In the genomic region with DNA sequence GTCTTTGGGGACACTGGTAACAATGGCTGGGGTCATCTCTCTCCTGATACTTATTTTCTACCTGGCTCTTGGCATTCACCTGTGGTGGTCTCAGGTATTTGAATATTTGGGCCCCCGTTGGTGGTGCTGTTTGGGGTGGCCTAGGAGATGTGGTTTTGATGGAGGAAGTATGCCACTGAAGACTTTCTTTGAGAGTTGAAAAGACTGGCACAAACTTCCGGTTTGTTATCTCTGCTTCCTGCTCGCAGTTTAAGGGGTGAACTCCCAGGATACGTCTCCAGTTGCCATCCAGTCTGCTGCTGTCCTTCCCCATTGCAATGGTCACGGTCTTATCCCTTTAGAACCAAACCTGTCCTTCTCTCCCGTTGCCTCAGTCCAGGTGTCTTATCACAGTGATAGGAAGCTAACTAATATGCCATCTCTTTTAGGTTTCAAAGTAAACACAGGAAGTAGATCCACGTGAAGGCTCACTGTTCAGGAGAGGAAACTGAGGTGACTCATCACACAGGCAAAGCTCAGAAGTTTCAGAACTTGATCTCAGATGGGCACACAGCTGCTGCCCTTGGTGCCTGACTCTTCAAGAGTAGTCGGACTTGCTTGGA, we compare ENCODE assay signal across 12 mouse cellular contexts. TPM values are rescaled to one million over a fixed set of nuclear protein-coding genes. Genes with fewer than 3 reads are reported as not detected.
DNase-seq lines count a peak whose midpoint lies in the region; ATAC-seq lines count a peak whose summit lies in the region.
"Had no signal": no experiment of that assay in that cellular context is flagged by ENCODE, and none has a peak within 500 bp of the region (broad histone marks: within the 10 kb centered on the region; RNA-seq: fewer than 3 reads in every experiment).

No protein-coding gene starts in this region.

- DNase-seq in CD4-positive, CD25-positive, alpha-beta regulatory T cell, adult 2 months (ENCODE audit: low read depth, low spot score), result peak; percentile 58
- peak; percentile 83 for DNase-seq in naive thymus-derived CD4-positive, alpha-beta T cell, adult 2 months (ENCODE audit: low read depth)
- peak; percentile 39 to 51 for DNase-seq in thymus, postnatal 36 days
- DNase-seq in adrenal gland, postnatal 14 days, result no peak
- DNase-seq in cerebellum, postnatal 36 days, result no peak
- DNase-seq in spleen, adult 18-20 months, result no peak
- DNase-seq: gastrocnemius, postnatal 36 days; heart, postnatal 10 days had no signal

- peak; percentile 45 for ATAC-seq in granulocyte monocyte progenitor cell, adult 5-6 weeks (replicated peaks; ENCODE audit: poor library complexity, severe bottlenecking)
- ATAC-seq: intestine, embryonic 15.5 days; midbrain, embryonic 13.5 days had no signal

RNA-seq across cellular contexts. Expression of a gene that starts 56.0 kb away (rescaled TPM):
- total RNA-seq in granulocyte monocyte progenitor cell, adult 5-6 weeks (2014; fragmentation: Nextera tagmentation), result not detected in 2 replicates
- not detected in 2 replicates for total RNA-seq in granulocyte monocyte progenitor cell, adult 5-6 weeks (2017)
- total RNA-seq in adrenal gland, postnatal 14 days (2021), result 56.4 and 62.6 TPM in 2 replicates
- total RNA-seq: MEL had no signal

Comparison
In these comparisons a context has a peak if more than half of its experiments do, and no peak if none do; other contexts are left out.
1. DNase-seq: peak in CD4-positive, CD25-positive, alpha-beta regulatory T cell, adult 2 months (single experiment), naive thymus-derived CD4-positive, alpha-beta T cell, adult 2 months (single experiment) and thymus, postnatal 36 days (2 of 2); none in adrenal gland, postnatal 14 days (single experiment), cerebellum, postnatal 36 days (0 of 2) and spleen, adult 18-20 months (0 of 2).
2. RNA of a gene that starts 56.0 kb away (total RNA-seq): 56.4 to 62.6 TPM in adrenal gland, postnatal 14 days; not detected in granulocyte monocyte progenitor cell, adult 5-6 weeks; every median in the first group is over 10 times any median in the second.